Mouse (Mus musculus) spleen, adult 2 months (tissue): Measurements from ENCODE around the gene Dnmt3l. TPM values are rescaled to one million over a fixed set of nuclear protein-coding genes. Genes with fewer than 3 reads are reported as not detected.

Experiments used
- DNase-seq, 2 experiments: peaks; one replicate each; pipeline versions ENCODE4 v3.0.0 to v3.0.0-alpha.2; 2012 to 2021; ENCODE audit warnings: low spot score in 2 of 2, low read depth in 1 of 2
- H3K27ac ChIP-seq: fragments of 200-500 bp; 2 replicates; pipeline ENCODE4 v1.5.1; 2012; ENCODE audit warnings: low read length, inconsistent platforms; ENCODE audit not compliant: insufficient read depth
- H3K27me3 ChIP-seq: fragments of 200-500 bp; 2 replicates; pipeline ENCODE4 v1.6.1; 2012; ENCODE audit warnings: mild to moderate bottlenecking, moderate library complexity, low read length, inconsistent platforms; ENCODE audit not compliant: control insufficient read depth, insufficient read depth
- H3K36me3 ChIP-seq: fragments of 200-500 bp; 2 replicates; pipeline ENCODE4 v1.6.1; 2012; ENCODE audit warnings: mild to moderate bottlenecking, low read length, inconsistent platforms; ENCODE audit not compliant: control insufficient read depth, insufficient read depth
- H3K4me1 ChIP-seq: fragments of 200-500 bp; 2 replicates; pipeline ENCODE4 v1.6.1; 2011; ENCODE audit warnings: inconsistent platforms; ENCODE audit not compliant: control insufficient read depth, insufficient read depth, insufficient read length
- H3K4me3 ChIP-seq: fragments of 200-500 bp; 2 replicates; pipeline ENCODE4 v1.5.1; 2011; ENCODE audit warnings: mild to moderate bottlenecking, inconsistent platforms; ENCODE audit not compliant: insufficient read depth, insufficient read length; ENCODE audit errors: extremely low read depth
- CTCF ChIP-seq: fragments of 200-500 bp; IDR thresholded peaks from 2 replicates; pipeline ENCODE4 v1.5.1; 2011; ENCODE audit warnings: mild to moderate bottlenecking, inconsistent platforms; ENCODE audit not compliant: insufficient read depth, insufficient read length, insufficient replicate concordance; ENCODE audit errors: extremely low read depth
- POLR2A ChIP-seq: fragments of 200-500 bp; IDR thresholded peaks from 2 replicates; pipeline ENCODE4 v1.6.1; 2011; ENCODE audit warnings: low read depth, low read length, inconsistent platforms
- WGBS: fragments of 180-500 bp; shearing (Covaris S2); methylation state at CpG from one replicate; pipeline ENCODE4 v1.1.7; 2018; 5-methylcytosine and 5-hydroxymethylcytosine counted together
- polyA plus RNA-seq: library from polyadenylated mRNA; depleted of rRNA; stranded (reverse); fragments of >200 nt; gene quantifications from 2 replicates; pipeline ENCODE4 v1.2.3, GENCODE M21; 2012

Gene Dnmt3l
- polyA plus RNA-seq, 1 experiment = not detected

DNA sequence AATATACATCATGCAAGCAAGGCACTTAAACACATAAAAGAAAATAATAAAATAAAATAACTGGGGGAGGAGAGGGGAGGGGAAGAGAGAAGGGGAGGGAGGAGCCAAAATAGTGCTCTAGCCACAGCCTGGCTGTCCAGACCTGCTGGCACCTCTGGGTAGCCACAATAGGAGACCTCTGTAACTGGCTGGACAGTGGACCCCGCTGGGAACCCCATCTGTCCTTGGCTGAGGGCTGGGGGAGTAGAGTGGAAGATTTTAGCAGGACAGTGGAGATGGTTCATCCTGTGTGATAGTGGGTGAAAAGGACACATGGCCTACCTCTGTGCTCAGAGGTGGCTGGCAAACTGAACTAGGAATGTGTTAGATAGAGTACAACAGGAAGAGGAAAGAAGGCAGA lies 2.8 kb downstream of the Dnmt3l start:
- Histone ChIP-seq H3K4me3 (no peak overlapping the region), H3K27ac (no peak overlapping the region), H3K36me3 (no peaks in the 10 kb centered on the region), H3K27me3 (no peaks in the 10 kb centered on the region), H3K4me1 (0 out of 2 replicates have a peak, but pooled peaks cover 2% of the 10 kb centered on the region)
- DNase-seq = no peak
- TF ChIP-seq CTCF (no peak), POLR2A (no peak)
- 81% methylated on average over 1 of the region's 1 CpGs for WGBS

DNA sequence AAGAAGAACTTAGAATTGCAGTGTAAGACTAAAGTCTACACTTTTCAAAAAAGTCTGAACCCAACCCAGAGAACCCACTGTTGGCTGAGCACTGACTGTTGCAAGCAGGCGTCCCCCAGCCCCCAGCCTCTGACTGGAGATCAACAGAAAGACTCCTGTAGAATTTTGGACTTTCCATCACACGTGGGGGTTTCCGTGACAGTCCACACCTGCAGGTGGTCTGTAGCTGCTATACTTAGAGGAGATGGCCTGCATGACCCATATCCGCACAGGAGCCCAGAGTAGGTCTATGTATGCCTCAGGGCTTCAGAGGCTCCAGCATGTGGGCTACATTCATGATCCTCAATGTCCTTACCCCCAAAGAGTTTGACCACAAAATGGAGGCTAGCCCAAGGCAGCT lies 4.6 kb downstream of the Dnmt3l start:
- Histone ChIP-seq H3K27me3 (no peaks in the 10 kb centered on the region), H3K4me3 (no peak overlapping the region), H3K4me1 (0 out of 2 replicates have a peak, but pooled peaks cover 2% of the 10 kb centered on the region), H3K36me3 (no peaks in the 10 kb centered on the region), H3K27ac (no peak overlapping the region)
- DNase-seq = no peak
- TF ChIP-seq CTCF (no peak), POLR2A (no peak)
- WGBS = 83% methylated on average over 4 of the region's 4 CpGs

DNA sequence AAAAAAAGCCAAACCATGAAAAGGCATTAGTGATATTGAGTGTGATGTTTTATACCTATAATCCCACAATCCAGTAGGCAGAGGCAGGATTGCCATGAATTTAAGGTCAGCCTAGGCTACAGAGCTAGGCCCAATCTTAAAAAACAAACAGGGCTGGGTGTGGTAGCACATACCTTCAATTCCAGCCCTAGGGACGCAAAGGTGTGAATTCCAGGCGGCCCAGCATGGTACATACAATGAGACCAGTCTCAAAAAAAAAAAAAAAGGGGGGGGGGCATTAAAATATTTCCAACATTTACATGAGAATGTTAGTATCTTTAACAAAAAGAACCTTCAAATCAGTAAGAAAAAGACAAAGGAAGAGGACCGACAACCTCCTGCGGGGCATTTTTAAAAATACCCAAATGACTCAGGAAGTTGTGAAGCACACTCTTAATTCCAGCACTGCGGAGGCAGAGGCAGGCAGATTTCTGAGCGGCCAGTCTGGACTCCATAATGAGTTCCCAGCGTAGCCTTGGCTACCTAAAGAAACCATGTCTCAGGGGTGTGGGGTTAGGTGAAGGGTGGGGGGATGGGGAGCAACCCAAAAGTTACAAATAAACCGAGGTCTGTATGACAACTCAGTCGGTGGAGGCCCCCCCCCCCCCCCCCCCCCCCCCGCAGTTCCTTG lies 6.4 kb downstream of the Dnmt3l start:
- Histone ChIP-seq H3K36me3 (no peaks in the 10 kb centered on the region), H3K27me3 (no peaks in the 10 kb centered on the region), H3K4me1 (0 out of 2 replicates have a peak, but pooled peaks cover 2% of the 10 kb centered on the region), H3K27ac (no peak overlapping the region), H3K4me3 (no peak overlapping the region)
- WGBS = 72% methylated on average over 10 of the region's 10 CpGs
- no peak for DNase-seq
- TF ChIP-seq POLR2A (no peak), CTCF (no peak)

DNA sequence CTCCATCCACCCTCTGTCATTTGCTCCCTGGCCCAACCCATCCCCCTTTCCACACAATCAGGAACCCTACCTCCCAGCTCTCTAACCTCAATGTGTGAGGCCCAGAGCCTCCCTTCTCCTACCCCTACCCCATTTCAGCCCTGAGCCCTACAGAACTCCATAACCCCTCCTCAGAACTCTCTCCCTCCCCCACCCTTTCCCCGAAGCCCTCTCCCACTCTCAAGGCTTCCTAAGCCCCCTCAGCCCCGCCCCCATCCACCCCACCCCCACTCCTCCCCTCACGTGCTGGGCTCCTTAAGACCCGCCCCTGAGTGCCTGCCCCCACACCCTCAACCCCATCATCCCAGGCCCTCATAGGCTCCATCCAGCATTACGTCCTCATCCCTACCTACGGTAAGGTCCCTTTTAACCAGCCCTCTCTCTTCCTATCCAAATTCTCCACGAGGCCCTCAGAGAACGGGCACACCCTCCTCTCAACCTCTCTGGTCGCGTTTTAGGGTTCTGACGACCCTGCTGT lies 7.8 kb downstream of the Dnmt3l start:
- DNase-seq = no peak
- H3K27ac ChIP-seq = no peak overlapping the region
- no peaks in the 10 kb centered on the region for H3K27me3 ChIP-seq
- no peaks in the 10 kb centered on the region for H3K36me3 ChIP-seq
- no peak overlapping the region for H3K4me3 ChIP-seq
- H3K4me1 ChIP-seq = no peaks in the 10 kb centered on the region
- TF ChIP-seq CTCF = no peak
- TF ChIP-seq POLR2A = no peak
- WGBS = 81% methylated on average over 11 of the region's 11 CpGs

GRCm38 (mm10) chr10:78054633-78055565 lies 13.2 kb downstream of the Dnmt3l start:
- no peaks in the 10 kb centered on the region for H3K36me3 ChIP-seq
- no peak for DNase-seq
- WGBS = 79% methylated on average over 19 of the region's 19 CpGs
- TF ChIP-seq POLR2A = no peak
- no peak for TF ChIP-seq CTCF
- no peak overlapping the region for H3K4me3 ChIP-seq
- no peak overlapping the region for H3K27ac ChIP-seq
- H3K27me3 ChIP-seq = no peaks in the 10 kb centered on the region
- no peaks in the 10 kb centered on the region for H3K4me1 ChIP-seq

GRCm38 (mm10) chr10:78057056-78057455 lies 15.3 kb downstream of the Dnmt3l start:
- H3K36me3 ChIP-seq = no peaks in the 10 kb centered on the region
- H3K4me3 ChIP-seq = no peak overlapping the region
- no peak for DNase-seq
- H3K27ac ChIP-seq = no peak overlapping the region
- H3K27me3 ChIP-seq = no peaks in the 10 kb centered on the region
- TF ChIP-seq POLR2A (no peak), CTCF (no peak)
- H3K4me1 ChIP-seq = no peaks in the 10 kb centered on the region
- WGBS = 93% methylated on average over 8 of the region's 8 CpGs
